Mouse (Mus musculus) limb, embryonic 15.5 days (tissue): ENCODE data around the gene Ercc4. TPM values are rescaled to one million over a fixed set of nuclear protein-coding genes. Genes with fewer than 3 reads are reported as not detected.

Experiments used
- ATAC-seq: fragments of 200-750 bp; cut with Nextera tagmentation; 2 replicates; pipeline ENCODE4 v1.8.0; 2017; ENCODE audit warnings: low read depth, moderate TSS enrichment; ENCODE audit not compliant: insufficient number of reproducible peaks, low FRiP score, low TSS enrichment
- H3K27ac ChIP-seq: fragments of 300-500 bp; sonication (generic); 2 replicates; pipeline ENCODE4 v1.5.1; 2015; ENCODE audit warnings: moderate library complexity, mild to moderate bottlenecking, inconsistent platforms
- H3K27me3 ChIP-seq: fragments of 300-500 bp; sonication (generic); 2 replicates; pipeline ENCODE4 v1.6.1; 2015; ENCODE audit warnings: inconsistent platforms
- H3K36me3 ChIP-seq: fragments of 300-500 bp; sonication (generic); 2 replicates; pipeline ENCODE4 v1.6.1; 2015; ENCODE audit warnings: inconsistent platforms
- H3K4me1 ChIP-seq: fragments of 300-500 bp; sonication (generic); 2 replicates; pipeline ENCODE4 v1.6.1; 2015; ENCODE audit warnings: inconsistent platforms
- H3K4me2 ChIP-seq: fragments of 300-500 bp; sonication (generic); 2 replicates; pipeline ENCODE4 v1.6.1; 2015; ENCODE audit warnings: mild to moderate bottlenecking, inconsistent platforms
- H3K4me3 ChIP-seq: fragments of 300-500 bp; sonication (generic); 2 replicates; pipeline ENCODE4 v1.5.1; 2015; ENCODE audit warnings: mild to moderate bottlenecking, inconsistent platforms
- H3K9ac ChIP-seq: fragments of 300-500 bp; sonication (generic); 2 replicates; pipeline ENCODE4 v1.6.1; 2015; ENCODE audit warnings: inconsistent platforms
- H3K9me3 ChIP-seq: fragments of 300-500 bp; sonication (generic); 2 replicates; pipeline ENCODE4 v1.6.1; 2016; ENCODE audit warnings: inconsistent platforms
- WGBS: fragments of 180-500 bp; shearing (Covaris S2); methylation state at CpG from one replicate; pipeline ENCODE4 v1.1.7; 2015; 5-methylcytosine and 5-hydroxymethylcytosine counted together
- polyA plus RNA-seq: library from polyadenylated mRNA; unstranded; fragments of >200 nt; fragmentation: Nextera tagmentation; extraction: Ambion mirVana; gene quantifications from 2 replicates; pipeline ENCODE4 v1.2.1, GENCODE M21; 2015

Ercc4 gene
- polyA plus RNA-seq, 1 experiment from 2014 or later: 13.5 TPM

DNA sequence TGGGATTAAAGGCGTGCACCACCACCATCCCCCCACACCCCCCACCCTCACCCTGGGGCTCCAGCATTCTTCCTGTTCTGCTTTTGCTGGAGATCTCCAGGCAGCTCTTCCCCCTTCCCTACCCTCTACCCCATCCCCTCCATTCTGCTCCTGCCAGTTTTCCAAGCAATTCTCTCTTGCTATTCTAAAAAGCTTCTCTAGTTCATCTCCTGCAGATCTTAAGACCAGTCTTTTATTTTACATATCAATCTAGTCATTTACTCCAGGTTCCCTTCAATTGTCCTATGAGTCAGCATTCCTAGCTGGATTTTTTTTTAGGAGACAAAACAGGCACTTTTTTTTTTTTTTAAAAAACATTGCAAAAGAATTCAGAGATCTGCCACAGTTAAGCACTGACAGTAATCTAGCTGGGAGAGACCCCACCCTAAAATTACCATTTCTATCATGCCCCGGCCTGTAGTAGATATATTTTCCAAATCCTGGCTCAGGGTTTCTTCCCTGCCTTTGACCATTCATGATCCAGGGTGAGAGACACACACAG lies 9.3 kb downstream of the Ercc4 start:
- Histone ChIP-seq H3K27ac (no peak overlapping the region), H3K36me3 (peaks cover 44% of the 10 kb centered on the region), H3K4me1 (peaks cover 2% of the 10 kb centered on the region; the same call in 1 of the 2 replicates), H3K9ac (no peak overlapping the region), H3K27me3 (no peaks in the 10 kb centered on the region), H3K9me3 (no peaks in the 10 kb centered on the region), H3K4me3 (no peak overlapping the region), H3K4me2 (no peak overlapping the region)
- WGBS: 77% methylated on average over 2 of the region's 2 CpGs
- no peak for ATAC-seq

GRCm38 (mm10) chr16:13119641-13120350 lies 10.3 kb downstream of the Ercc4 start:
- Histone ChIP-seq H3K9me3 (no peaks in the 10 kb centered on the region), H3K36me3 (peaks cover 44% of the 10 kb centered on the region), H3K27me3 (no peaks in the 10 kb centered on the region), H3K4me2 (no peak overlapping the region), H3K9ac (no peak overlapping the region), H3K4me3 (no peak overlapping the region), H3K27ac (no peak overlapping the region), H3K4me1 (peaks cover 2% of the 10 kb centered on the region; the same call in 1 of the 2 replicates)
- ATAC-seq: no peak
- WGBS: 88% methylated on average over 3 of the region's 3 CpGs

- peaks cover 67% of the 10 kb centered on the region for H3K36me3 ChIP-seq
- 76% methylated on average over 8 of the region's 8 CpGs for WGBS
- no peak for ATAC-seq
These were observed 15.9 kb downstream of the Ercc4 start for GRCm38 (mm10) chr16:13125357-13125756.

DNA sequence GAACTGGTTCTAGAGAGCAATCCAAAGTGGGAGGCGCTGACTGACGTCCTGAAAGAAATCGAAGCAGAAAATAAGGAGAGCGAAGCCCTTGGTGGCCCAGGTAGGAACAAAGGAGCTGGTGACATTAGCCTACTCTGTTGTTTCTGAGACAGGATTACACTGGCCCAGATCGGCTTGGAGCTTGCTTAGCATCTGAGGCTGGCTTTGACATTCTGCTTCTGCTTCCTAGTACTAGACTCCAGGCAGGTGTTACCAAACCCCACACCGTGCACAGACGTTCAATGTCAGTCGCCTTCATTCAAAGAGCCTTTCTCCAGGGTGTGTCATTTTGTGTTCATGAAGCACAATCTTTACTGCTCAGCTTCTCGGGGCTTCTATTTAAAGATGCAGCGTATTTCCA lies 18.1 kb downstream of the Ercc4 start:
- WGBS: 92% methylated on average over 10 of the region's 10 CpGs
- ATAC-seq: no peak
- no peak overlapping the region for H3K4me2 ChIP-seq
- no peaks in the 10 kb centered on the region for H3K9me3 ChIP-seq
- H3K4me1 ChIP-seq: no peaks in the 10 kb centered on the region
- H3K36me3 ChIP-seq: peaks cover 72% of the 10 kb centered on the region
- no peak overlapping the region for H3K27ac ChIP-seq
- H3K27me3 ChIP-seq: no peaks in the 10 kb centered on the region
- H3K9ac ChIP-seq: no peak overlapping the region
- H3K4me3 ChIP-seq: no peak overlapping the region

More at GRCm38 (mm10) chr16:13125357-13125756, 15.9 kb downstream of the Ercc4 start:
- Histone ChIP-seq H3K4me3 (no peak overlapping the region), H3K27me3 (no peaks in the 10 kb centered on the region), H3K9ac (no peak overlapping the region), H3K4me1 (no peaks in the 10 kb centered on the region), H3K4me2 (no peak overlapping the region), H3K9me3 (no peaks in the 10 kb centered on the region), H3K27ac (no peak overlapping the region)

DNA sequence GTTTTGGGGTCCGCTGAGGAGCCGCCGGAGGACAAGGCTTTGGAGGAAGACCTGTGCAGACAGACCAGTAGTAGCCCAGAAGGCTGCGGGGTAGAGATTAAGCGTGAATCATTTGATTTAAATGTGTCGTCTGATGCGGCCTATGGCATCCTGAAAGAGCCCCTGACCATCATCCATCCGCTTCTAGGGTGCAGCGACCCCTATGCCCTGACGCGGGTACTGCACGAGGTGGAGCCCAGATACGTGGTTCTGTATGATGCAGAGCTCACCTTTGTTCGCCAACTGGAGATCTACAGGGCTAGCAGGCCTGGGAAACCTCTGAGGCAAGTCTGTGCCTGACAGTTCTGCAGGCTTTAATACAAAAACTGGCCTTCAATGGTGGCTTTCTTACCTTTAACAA lies 20.9 kb downstream of the Ercc4 start:
- no peak for ATAC-seq
- Histone ChIP-seq H3K9me3 (no peaks in the 10 kb centered on the region), H3K4me1 (no peaks in the 10 kb centered on the region), H3K36me3 (peaks cover 63% of the 10 kb centered on the region), H3K27me3 (no peaks in the 10 kb centered on the region), H3K4me3 (no peak overlapping the region), H3K27ac (no peak overlapping the region), H3K4me2 (no peak overlapping the region), H3K9ac (no peak overlapping the region)
- WGBS: 43% methylated on average over 14 of the region's 14 CpGs

DNA sequence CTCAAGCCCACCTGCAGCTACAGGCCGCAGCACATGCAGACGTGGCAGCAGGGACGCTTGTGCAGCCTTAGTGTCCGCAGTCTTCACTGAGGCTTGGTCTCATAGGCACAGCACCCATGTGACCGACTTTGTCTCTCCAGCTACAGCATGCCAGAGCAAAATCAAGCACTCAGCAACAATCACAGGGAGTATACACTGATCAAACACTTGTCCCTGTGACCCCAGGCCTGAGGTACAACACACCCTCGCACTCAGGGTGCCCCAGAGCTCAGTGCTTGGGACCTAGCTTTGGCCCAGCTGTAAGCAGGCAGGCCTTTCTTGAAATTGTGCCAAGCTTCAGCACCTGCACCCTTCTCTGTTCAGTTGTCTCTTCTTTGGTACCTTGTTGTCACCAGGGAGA lies 31.7 kb downstream of the Ercc4 start:
- no peak for ATAC-seq

DNA sequence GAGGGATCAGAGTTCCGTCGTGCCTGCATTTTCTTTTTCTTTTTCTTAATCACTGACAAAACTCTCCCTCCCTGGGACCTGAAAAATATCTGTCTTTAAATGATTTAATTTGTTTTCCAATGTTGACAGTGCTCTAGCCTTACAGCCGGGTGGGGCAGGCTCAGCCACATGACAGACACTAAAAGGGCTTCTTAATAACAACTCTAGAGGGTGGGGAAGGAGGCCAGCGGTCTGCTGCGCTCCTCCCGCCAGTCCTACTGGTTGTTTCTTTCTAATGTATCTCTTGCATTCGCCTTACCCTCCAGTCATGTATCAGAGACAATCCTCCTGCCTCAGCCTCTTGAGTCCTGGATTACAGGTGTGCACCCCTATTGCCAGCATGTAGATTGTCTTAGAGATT lies 34.4 kb downstream of the Ercc4 start:
- H3K9ac ChIP-seq: no peak overlapping the region
- H3K4me3 ChIP-seq: no peak overlapping the region
- no peak overlapping the region for H3K27ac ChIP-seq
- WGBS: 91% methylated on average over 7 of the region's 7 CpGs
- peaks cover 56% of the 10 kb centered on the region for H3K36me3 ChIP-seq
- H3K9me3 ChIP-seq: no peaks in the 10 kb centered on the region
- H3K4me2 ChIP-seq: no peak overlapping the region
- H3K4me1 ChIP-seq: no peaks in the 10 kb centered on the region
- ATAC-seq: no peak
- H3K27me3 ChIP-seq: no peaks in the 10 kb centered on the region

More for the DNA sequence above, 31.7 kb downstream of the Ercc4 start:
- WGBS: 86% methylated on average over 6 of the region's 6 CpGs
- H3K9me3 ChIP-seq: no peaks in the 10 kb centered on the region
- H3K4me2 ChIP-seq: no peak overlapping the region
- no peak overlapping the region for H3K9ac ChIP-seq
- peaks cover 30% of the 10 kb centered on the region for H3K36me3 ChIP-seq
- no peaks in the 10 kb centered on the region for H3K27me3 ChIP-seq
- H3K4me3 ChIP-seq: no peak overlapping the region
- no peaks in the 10 kb centered on the region for H3K4me1 ChIP-seq
- H3K27ac ChIP-seq: no peak overlapping the region

DNA sequence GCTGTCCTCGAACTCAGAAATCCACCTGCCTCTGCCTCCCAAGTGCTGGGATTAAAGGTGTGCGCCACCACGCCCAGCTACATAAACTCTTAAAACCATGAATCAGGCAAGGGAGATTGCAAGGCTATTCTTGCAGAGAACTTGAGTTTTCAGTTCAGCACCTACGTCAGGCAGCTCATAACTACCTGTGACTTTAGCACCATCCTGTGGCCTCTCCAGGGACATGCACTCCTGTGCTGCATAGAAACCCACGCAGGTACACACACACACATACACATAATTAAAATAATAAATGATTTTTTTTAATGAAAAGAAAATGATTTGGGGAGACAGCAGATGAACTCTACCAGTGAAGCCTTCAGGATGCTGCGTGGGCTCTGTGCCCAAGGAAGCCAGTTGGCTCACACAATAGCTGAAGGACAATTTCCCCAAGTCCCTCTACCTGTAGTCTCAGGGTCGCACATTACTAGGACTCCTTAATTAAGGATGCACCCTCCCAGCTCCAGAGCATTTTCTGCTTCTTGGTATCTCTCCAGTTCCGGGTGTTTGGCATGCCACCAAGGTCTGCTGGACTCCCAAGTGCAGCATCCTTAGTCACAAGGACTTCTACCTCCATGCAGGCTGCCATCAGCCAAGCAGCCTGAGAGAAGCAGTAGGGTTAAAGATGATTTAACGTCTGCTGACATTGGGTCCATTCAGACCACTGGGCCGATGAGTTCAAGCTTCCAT lies 35.4 kb downstream of the Ercc4 start:
- no peak overlapping the region for H3K9ac ChIP-seq
- H3K4me3 ChIP-seq: no peak overlapping the region
- peaks cover 64% of the 10 kb centered on the region for H3K36me3 ChIP-seq
- H3K27me3 ChIP-seq: no peaks in the 10 kb centered on the region
- no peaks in the 10 kb centered on the region for H3K4me1 ChIP-seq
- no peak overlapping the region for H3K27ac ChIP-seq
- no peak for ATAC-seq
- 92% methylated on average over 10 of the region's 10 CpGs for WGBS
- H3K4me2 ChIP-seq: no peak overlapping the region
- no peaks in the 10 kb centered on the region for H3K9me3 ChIP-seq

DNA sequence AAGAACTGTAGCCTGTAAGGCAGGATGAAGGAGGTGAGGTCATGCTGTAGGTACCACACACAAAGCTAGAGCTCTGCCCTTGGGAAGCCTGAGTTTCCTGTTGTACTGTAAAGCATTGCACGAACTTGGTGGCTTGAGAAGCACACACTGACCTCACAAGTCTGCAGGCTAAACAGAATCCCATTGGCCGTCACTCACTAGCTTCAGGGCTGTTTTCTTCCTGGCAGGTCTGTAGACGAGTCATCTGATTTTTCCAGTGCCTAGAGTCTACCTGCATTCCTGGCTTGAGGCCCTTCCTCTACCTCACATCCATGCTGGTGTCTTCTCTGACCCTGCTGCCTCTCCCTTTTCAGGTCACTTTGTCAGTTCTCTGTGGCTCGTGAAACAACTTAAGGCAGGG lies 36.7 kb downstream of the Ercc4 start:
- Histone ChIP-seq H3K4me3 (no peak overlapping the region), H3K9ac (no peak overlapping the region), H3K4me1 (no peaks in the 10 kb centered on the region), H3K4me2 (no peak overlapping the region), H3K9me3 (no peaks in the 10 kb centered on the region), H3K27me3 (no peaks in the 10 kb centered on the region), H3K36me3 (peaks cover 56% of the 10 kb centered on the region), H3K27ac (no peak overlapping the region)
- whole genome bisulfite sequencing: 74% methylated on average over 4 of the region's 4 CpGs
- ATAC-seq: no peak

DNA sequence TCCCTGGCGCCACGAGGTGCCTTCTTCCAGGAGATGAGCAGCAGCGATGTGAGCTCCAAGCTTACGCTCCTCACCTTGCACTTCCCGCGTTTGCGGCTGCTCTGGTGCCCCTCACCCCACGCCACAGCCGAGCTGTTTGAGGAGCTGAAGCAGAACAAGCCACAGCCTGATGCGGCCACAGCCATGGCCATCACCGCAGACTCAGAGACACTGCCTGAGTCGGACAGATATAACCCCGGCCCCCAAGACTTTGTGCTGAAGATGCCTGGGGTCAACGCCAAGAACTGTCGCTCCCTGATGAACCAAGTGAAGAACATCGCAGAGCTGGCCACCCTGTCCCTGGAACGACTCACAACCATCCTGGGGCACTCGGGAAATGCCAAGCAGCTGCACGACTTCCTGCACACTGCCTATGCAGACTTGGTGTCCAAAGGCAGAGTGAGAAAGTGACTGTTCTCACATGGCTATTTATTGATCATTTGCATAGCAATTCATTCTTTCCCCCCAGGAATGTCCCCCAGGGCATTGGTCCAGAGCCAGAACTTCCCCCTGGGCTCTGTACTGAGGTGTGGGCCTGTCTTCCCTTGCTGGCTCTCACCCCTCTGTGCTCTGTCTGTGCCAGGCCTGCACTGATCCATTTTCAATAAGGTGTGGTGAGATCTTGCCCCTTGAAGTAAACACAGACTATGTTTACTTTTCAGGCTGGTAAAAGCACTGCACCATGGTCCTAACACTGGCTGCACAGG lies 38.5 kb downstream of the Ercc4 start:
- no peaks in the 10 kb centered on the region for H3K27me3 ChIP-seq
- ATAC-seq: no peak
- no peak overlapping the region for H3K4me3 ChIP-seq
- H3K4me2 ChIP-seq: no peak overlapping the region
- H3K9me3 ChIP-seq: no peaks in the 10 kb centered on the region
- H3K36me3 ChIP-seq: peaks cover 50% of the 10 kb centered on the region
- H3K9ac ChIP-seq: no peak overlapping the region
- H3K27ac ChIP-seq: no peak overlapping the region
- WGBS: 88% methylated on average over 19 of the region's 19 CpGs
- no peaks in the 10 kb centered on the region for H3K4me1 ChIP-seq

- Histone ChIP-seq H3K9me3 (no peaks in the 10 kb centered on the region), H3K27ac (no peak overlapping the region), H3K4me3 (no peak overlapping the region), H3K27me3 (no peaks in the 10 kb centered on the region), H3K4me2 (no peak overlapping the region), H3K4me1 (no peaks in the 10 kb centered on the region), H3K9ac (no peak overlapping the region), H3K36me3 (peaks cover 42% of the 10 kb centered on the region)
- WGBS: 89% methylated on average over 8 of the region's 8 CpGs
- no peak for ATAC-seq
These were observed 40.5 kb downstream of the Ercc4 start for GRCm38 (mm10) chr16:13149950-13150349.

GRCm38 (mm10) chr16:13150790-13151189 lies 41.3 kb downstream of the Ercc4 start:
- Histone ChIP-seq H3K36me3 (peaks cover 39% of the 10 kb centered on the region), H3K9me3 (no peaks in the 10 kb centered on the region), H3K27me3 (no peaks in the 10 kb centered on the region), H3K9ac (no peak overlapping the region), H3K4me2 (no peak overlapping the region), H3K27ac (no peak overlapping the region), H3K4me1 (no peaks in the 10 kb centered on the region), H3K4me3 (no peak overlapping the region)
- WGBS: 77% methylated on average over 6 of the region's 6 CpGs
- ATAC-seq: no peak
